Mouse (Mus musculus) embryonic facial prominence, embryonic 12.5 days (tissue): ENCODE measurements around the gene Pde10a. TPM values are rescaled to one million over a fixed set of nuclear protein-coding genes. Genes with fewer than 3 reads are reported as not detected.

ENCODE experiments used
- ATAC-seq: fragments of 200-750 bp; cut with Nextera tagmentation; 2 replicates; pipeline ENCODE4 v1.8.0; 2017; ENCODE audit not compliant: insufficient number of reproducible peaks, insufficient read depth, low FRiP score, low TSS enrichment
- H3K27ac ChIP-seq: fragments of 300-500 bp; sonication (generic); 2 replicates; pipeline ENCODE4 v1.5.1; 2016; ENCODE audit warnings: mild to moderate bottlenecking
- H3K27me3 ChIP-seq: fragments of 300-500 bp; sonication (generic); 2 replicates; pipeline ENCODE4 v1.6.1; 2016; ENCODE audit warnings: mild to moderate bottlenecking, moderate library complexity
- H3K36me3 ChIP-seq: fragments of 300-500 bp; sonication (generic); 2 replicates; pipeline ENCODE4 v1.6.1; 2016; ENCODE audit warnings: mild to moderate bottlenecking
- H3K4me1 ChIP-seq: fragments of 300-500 bp; sonication (generic); 2 replicates; pipeline ENCODE4 v1.6.1; 2016
- H3K4me2 ChIP-seq: fragments of 300-500 bp; sonication (generic); replicated peaks from 2 replicates; pipeline ENCODE4 v1.6.1; 2016; ENCODE audit warnings: mild to moderate bottlenecking, moderate library complexity
- H3K4me3 ChIP-seq: fragments of 300-500 bp; sonication (generic); 2 replicates; pipeline ENCODE4 v1.5.1; 2016; ENCODE audit warnings: mild to moderate bottlenecking
- H3K9ac ChIP-seq: fragments of 300-500 bp; sonication (generic); 2 replicates; pipeline ENCODE4 v1.6.1; 2016; ENCODE audit warnings: mild to moderate bottlenecking, moderate library complexity
- H3K9me3 ChIP-seq: fragments of 300-500 bp; sonication (generic); 2 replicates; pipeline ENCODE4 v1.6.1; 2016; ENCODE audit warnings: mild to moderate bottlenecking, moderate library complexity
- WGBS: fragments of 180-500 bp; shearing (Covaris S2); methylation state at CpG from one replicate; pipeline ENCODE4 v1.1.7; 2016; 5-methylcytosine and 5-hydroxymethylcytosine counted together
- polyA plus RNA-seq: library from polyadenylated mRNA; unstranded; fragments of >200 nt; fragmentation: Nextera tagmentation; extraction: Ambion mirVana; gene quantifications from 2 replicates; pipeline ENCODE4 v1.2.1, GENCODE M21; 2016

Gene Pde10a
- polyA plus RNA-seq, 1 experiment from 2014 or later, result 3.9 TPM

- Histone ChIP-seq H3K4me1 (no peaks in the 10 kb centered on the region), H3K36me3 (no peaks in the 10 kb centered on the region)
These were observed 248.2 kb downstream of the Pde10a start for GRCm38 (mm10) chr17:8773391-8773790.

GRCm38 (mm10) chr17:8774301-8774700 lies 249.1 kb downstream of the Pde10a start:
- WGBS, result 78% methylated on average over 3 of the region's 3 CpGs
- no peaks in the 10 kb centered on the region for H3K36me3 ChIP-seq
- no peaks in the 10 kb centered on the region for H3K9me3 ChIP-seq
- no peak overlapping the region for H3K27ac ChIP-seq
- no peak overlapping the region for H3K4me3 ChIP-seq
- H3K27me3 ChIP-seq, result no peaks in the 10 kb centered on the region
- no peak overlapping the region for H3K9ac ChIP-seq
- H3K4me2 ChIP-seq, result no peak overlapping the region
- H3K4me1 ChIP-seq, result no peaks in the 10 kb centered on the region
- ATAC-seq, result no peak

More at GRCm38 (mm10) chr17:8773391-8773790, 248.2 kb downstream of the Pde10a start:
- WGBS, result 83% methylated on average over 6 of the region's 6 CpGs
- Histone ChIP-seq H3K27me3 (no peaks in the 10 kb centered on the region), H3K27ac (no peak overlapping the region), H3K9ac (no peak overlapping the region), H3K4me3 (no peak overlapping the region), H3K9me3 (no peaks in the 10 kb centered on the region), H3K4me2 (no peak overlapping the region)
- no peak for ATAC-seq

GRCm38 (mm10) chr17:8775571-8776161 lies 250.5 kb downstream of the Pde10a start:
- WGBS, result 79% methylated on average over 11 of the region's 11 CpGs
- ATAC-seq, result no peak
- no peaks in the 10 kb centered on the region for H3K9me3 ChIP-seq

GRCm38 (mm10) chr17:8777710-8778109 lies 252.5 kb downstream of the Pde10a start:
- no peak for ATAC-seq
- 93% methylated on average over 6 of the region's 6 CpGs for WGBS
- no peaks in the 10 kb centered on the region for H3K4me1 ChIP-seq
- no peaks in the 10 kb centered on the region for H3K27me3 ChIP-seq
- H3K9me3 ChIP-seq, result no peaks in the 10 kb centered on the region
- no peak overlapping the region for H3K27ac ChIP-seq
- H3K4me3 ChIP-seq, result no peak overlapping the region
- no peak overlapping the region for H3K4me2 ChIP-seq
- no peaks in the 10 kb centered on the region for H3K36me3 ChIP-seq
- no peak overlapping the region for H3K9ac ChIP-seq

More at GRCm38 (mm10) chr17:8775571-8776161, 250.5 kb downstream of the Pde10a start:
- Histone ChIP-seq H3K4me3 (no peak overlapping the region), H3K27ac (no peak overlapping the region), H3K9ac (no peak overlapping the region), H3K4me2 (no peak overlapping the region), H3K27me3 (no peaks in the 10 kb centered on the region), H3K36me3 (no peaks in the 10 kb centered on the region), H3K4me1 (no peaks in the 10 kb centered on the region)

- Histone ChIP-seq H3K27me3 (no peaks in the 10 kb centered on the region), H3K27ac (no peak overlapping the region), H3K4me3 (no peak overlapping the region), H3K9me3 (no peaks in the 10 kb centered on the region), H3K4me2 (no peak overlapping the region), H3K9ac (no peak overlapping the region), H3K36me3 (no peaks in the 10 kb centered on the region), H3K4me1 (no peaks in the 10 kb centered on the region)
- WGBS, result 59% methylated on average over 5 of the region's 5 CpGs
- ATAC-seq, result no peak
These were observed 253.7 kb downstream of the Pde10a start for GRCm38 (mm10) chr17:8778839-8779238.

GRCm38 (mm10) chr17:8780484-8780883 lies 255.3 kb downstream of the Pde10a start:
- no peak overlapping the region for H3K27ac ChIP-seq
- ATAC-seq, result no peak
- H3K4me2 ChIP-seq, result no peak overlapping the region
- no peaks in the 10 kb centered on the region for H3K4me1 ChIP-seq
- H3K36me3 ChIP-seq, result no peaks in the 10 kb centered on the region
- H3K27me3 ChIP-seq, result no peaks in the 10 kb centered on the region
- no peak overlapping the region for H3K9ac ChIP-seq
- 84% methylated on average over 4 of the region's 4 CpGs for WGBS
- H3K9me3 ChIP-seq, result no peaks in the 10 kb centered on the region
- H3K4me3 ChIP-seq, result no peak overlapping the region

GRCm38 (mm10) chr17:8781040-8781439 lies 255.9 kb downstream of the Pde10a start:
- Histone ChIP-seq H3K9me3 (no peaks in the 10 kb centered on the region), H3K36me3 (no peaks in the 10 kb centered on the region), H3K4me1 (no peaks in the 10 kb centered on the region), H3K27me3 (no peaks in the 10 kb centered on the region), H3K4me2 (no peak overlapping the region), H3K27ac (no peak overlapping the region), H3K9ac (no peak overlapping the region), H3K4me3 (no peak overlapping the region)
- no peak for ATAC-seq
- 88% methylated on average over 2 of the region's 2 CpGs for WGBS

GRCm38 (mm10) chr17:8781576-8781975 lies 256.4 kb downstream of the Pde10a start:
- no peak overlapping the region for H3K4me2 ChIP-seq
- no peaks in the 10 kb centered on the region for H3K4me1 ChIP-seq
- WGBS, result 88% methylated on average over 1 of the region's 1 CpGs
- no peak overlapping the region for H3K9ac ChIP-seq
- no peaks in the 10 kb centered on the region for H3K27me3 ChIP-seq
- no peak for ATAC-seq
- no peaks in the 10 kb centered on the region for H3K9me3 ChIP-seq
- H3K36me3 ChIP-seq, result no peaks in the 10 kb centered on the region
- H3K27ac ChIP-seq, result no peak overlapping the region
- no peak overlapping the region for H3K4me3 ChIP-seq

- Histone ChIP-seq H3K9ac (no peak overlapping the region), H3K27ac (no peak overlapping the region), H3K9me3 (no peaks in the 10 kb centered on the region), H3K4me3 (no peak overlapping the region), H3K27me3 (no peaks in the 10 kb centered on the region), H3K4me2 (no peak overlapping the region), H3K4me1 (no peaks in the 10 kb centered on the region), H3K36me3 (no peaks in the 10 kb centered on the region)
- no peak for ATAC-seq
- WGBS, result 88% methylated on average over 6 of the region's 6 CpGs
These were observed 260.7 kb downstream of the Pde10a start for GRCm38 (mm10) chr17:8785908-8786307.

- WGBS, result 87% methylated on average over 4 of the region's 4 CpGs
- H3K27ac ChIP-seq, result no peak overlapping the region
- no peaks in the 10 kb centered on the region for H3K27me3 ChIP-seq
- no peak overlapping the region for H3K4me3 ChIP-seq
- H3K4me2 ChIP-seq, result no peak overlapping the region
- no peak for ATAC-seq
- H3K9ac ChIP-seq, result no peak overlapping the region
- no peaks in the 10 kb centered on the region for H3K36me3 ChIP-seq
- H3K9me3 ChIP-seq, result no peaks in the 10 kb centered on the region
- no peaks in the 10 kb centered on the region for H3K4me1 ChIP-seq
These were observed 261.3 kb downstream of the Pde10a start for GRCm38 (mm10) chr17:8786484-8786883.

- Histone ChIP-seq H3K4me3 (no peak overlapping the region), H3K36me3 (no peaks in the 10 kb centered on the region), H3K4me2 (no peak overlapping the region), H3K9ac (no peak overlapping the region), H3K27me3 (no peaks in the 10 kb centered on the region), H3K9me3 (no peaks in the 10 kb centered on the region), H3K27ac (no peak overlapping the region), H3K4me1 (no peaks in the 10 kb centered on the region)
- no peak for ATAC-seq
- WGBS, result 65% methylated on average over 8 of the region's 8 CpGs
These were observed 262.6 kb downstream of the Pde10a start for GRCm38 (mm10) chr17:8787762-8788161.

GRCm38 (mm10) chr17:8791561-8791960 lies 266.4 kb downstream of the Pde10a start:
- H3K4me3 ChIP-seq, result no peak overlapping the region
- H3K4me2 ChIP-seq, result no peak overlapping the region
- ATAC-seq, result no peak
- H3K27me3 ChIP-seq, result 0 out of 2 replicates have a peak, but pooled peaks cover 11% of the 10 kb centered on the region
- no peaks in the 10 kb centered on the region for H3K36me3 ChIP-seq
- H3K9me3 ChIP-seq, result no peaks in the 10 kb centered on the region
- WGBS, result 72% methylated on average over 4 of the region's 4 CpGs
- no peak overlapping the region for H3K27ac ChIP-seq
- no peak overlapping the region for H3K9ac ChIP-seq
- no peaks in the 10 kb centered on the region for H3K4me1 ChIP-seq
